Mouse (Mus musculus): ENCODE results near the gene Cacna1d. TPM values are rescaled to one million over a fixed set of nuclear protein-coding genes. Genes with fewer than 3 reads are reported as not detected.

Cacna1d gene
- polyA plus RNA-seq, 1 experiment from 2014 or later, result 3.0 TPM

- Histone ChIP-seq H3K27me3 (ENCODE audit: insufficient read depth, low read length) (no peaks in the 10 kb centered on the region), H3K27ac (no peak overlapping the region), H3K4me2 (ENCODE audit: low read length) (peak overlapping the region; percentile 93), H3K36me3 (ENCODE audit: insufficient read depth, low read length) (no peaks in the 10 kb centered on the region), H3K9me3 (replicated peaks; ENCODE audit: low read length) (no peaks in the 10 kb centered on the region), H3K9ac (ENCODE audit: low read depth, low read length) (peak overlapping the region; percentile 84), H3K4me3 (replicated peaks; ENCODE audit: low read depth, low read length) (peak overlapping the region; percentile 40), H3K4me1 (replicated peaks; ENCODE audit: insufficient read depth, low read length) (peaks cover 5% of the 10 kb centered on the region; the same call in 1 of the 2 replicates)
- ATAC-seq (replicated peaks; ENCODE audit: low FRiP score, low read depth) (no peak), DNase-seq (ENCODE audit: low spot score) (no peak)
- TF ChIP-seq CTCF (IDR thresholded peaks at IDR 0.05; ENCODE audit: low read depth), result no peak
- 1% methylated on average over 10 of the region's 10 CpGs for WGBS
Observed at GRCm38 (mm10) chr14:30352951-30353270, 138.3 kb downstream of the Cacna1d start.

- Histone ChIP-seq H3K27me3 (ENCODE audit: insufficient read depth, low read length) (no peaks in the 10 kb centered on the region), H3K9me3 (replicated peaks; ENCODE audit: low read length) (no peaks in the 10 kb centered on the region), H3K9ac (ENCODE audit: low read depth, low read length) (peak overlapping the region; percentile 43), H3K36me3 (ENCODE audit: insufficient read depth, low read length) (no peaks in the 10 kb centered on the region), H3K27ac (0 out of 2 replicates have a peak overlapping the region, but pooled peaks have one; percentile 16), H3K4me2 (ENCODE audit: low read length) (peak overlapping the region; percentile 93), H3K4me3 (replicated peaks; ENCODE audit: low read depth, low read length) (peak overlapping the region; percentile 40), H3K4me1 (replicated peaks; ENCODE audit: insufficient read depth, low read length) (peaks cover 5% of the 10 kb centered on the region; the same call in 1 of the 2 replicates)
- ATAC-seq (replicated peaks; ENCODE audit: low FRiP score, low read depth), result 0 out of 2 replicates have a peak, but pooled peaks have one; percentile 34
- no peak for TF ChIP-seq CTCF (IDR thresholded peaks at IDR 0.05; ENCODE audit: low read depth)
- no peak for DNase-seq (ENCODE audit: low spot score)
- WGBS, result 3% methylated on average over 31 of the region's 31 CpGs
Observed at GRCm38 (mm10) chr14:30352061-30352950, 138.9 kb downstream of the Cacna1d start.

- H3K9me3 ChIP-seq (replicated peaks; ENCODE audit: low read length), result no peaks in the 10 kb centered on the region
- no peak overlapping the region for H3K4me2 ChIP-seq (ENCODE audit: low read length)
- no peak for TF ChIP-seq CTCF (IDR thresholded peaks at IDR 0.05; ENCODE audit: low read depth)
- no peak overlapping the region for H3K27ac ChIP-seq
- H3K4me1 ChIP-seq (replicated peaks; ENCODE audit: insufficient read depth, low read length), result peaks cover 5% of the 10 kb centered on the region; the same call in 1 of the 2 replicates
- DNase-seq (ENCODE audit: low spot score) (no peak), ATAC-seq (replicated peaks; ENCODE audit: low FRiP score, low read depth) (no peak)
- H3K36me3 ChIP-seq (ENCODE audit: insufficient read depth, low read length), result no peaks in the 10 kb centered on the region
- no peak overlapping the region for H3K9ac ChIP-seq (ENCODE audit: low read depth, low read length)
- WGBS, result 84% methylated on average over 6 of the region's 6 CpGs
- H3K27me3 ChIP-seq (ENCODE audit: insufficient read depth, low read length), result no peaks in the 10 kb centered on the region
- no peak overlapping the region for H3K4me3 ChIP-seq (replicated peaks; ENCODE audit: low read depth, low read length)
Observed at GRCm38 (mm10) chr14:30350285-30350684, 141.0 kb downstream of the Cacna1d start.

GRCm38 (mm10) chr14:30344948-30345865 is 146.0 kb downstream of the Cacna1d start:
- Histone ChIP-seq H3K4me2 (ENCODE audit: low read length) (no peak overlapping the region), H3K4me1 (replicated peaks; ENCODE audit: insufficient read depth, low read length) (peaks cover 8% of the 10 kb centered on the region), H3K27me3 (ENCODE audit: insufficient read depth, low read length) (no peaks in the 10 kb centered on the region), H3K9ac (ENCODE audit: low read depth, low read length) (no peak overlapping the region), H3K4me3 (replicated peaks; ENCODE audit: low read depth, low read length) (no peak overlapping the region), H3K36me3 (ENCODE audit: insufficient read depth, low read length) (no peaks in the 10 kb centered on the region), H3K27ac (0 out of 2 replicates have a peak overlapping the region, but pooled peaks have one; percentile 19), H3K9me3 (replicated peaks; ENCODE audit: low read length) (no peaks in the 10 kb centered on the region)
- 62% methylated on average over 8 of the region's 8 CpGs for WGBS
- ATAC-seq (replicated peaks; ENCODE audit: low FRiP score, low read depth) (no peak), DNase-seq (ENCODE audit: low spot score) (no peak)
- no peak for TF ChIP-seq CTCF (IDR thresholded peaks at IDR 0.05; ENCODE audit: low read depth)

GRCm38 (mm10) chr14:30343740-30344139 is 147.5 kb downstream of the Cacna1d start:
- Histone ChIP-seq H3K27me3 (ENCODE audit: insufficient read depth, low read length) (no peaks in the 10 kb centered on the region), H3K36me3 (ENCODE audit: insufficient read depth, low read length) (no peaks in the 10 kb centered on the region), H3K9ac (ENCODE audit: low read depth, low read length) (no peak overlapping the region), H3K9me3 (replicated peaks; ENCODE audit: low read length) (no peaks in the 10 kb centered on the region), H3K4me1 (replicated peaks; ENCODE audit: insufficient read depth, low read length) (peaks cover 8% of the 10 kb centered on the region), H3K27ac (no peak overlapping the region), H3K4me3 (replicated peaks; ENCODE audit: low read depth, low read length) (no peak overlapping the region), H3K4me2 (ENCODE audit: low read length) (no peak overlapping the region)
- DNase-seq (ENCODE audit: low spot score) (no peak), ATAC-seq (replicated peaks; ENCODE audit: low FRiP score, low read depth) (no peak)
- 74% methylated on average over 7 of the region's 7 CpGs for WGBS
- no peak for TF ChIP-seq CTCF (IDR thresholded peaks at IDR 0.05; ENCODE audit: low read depth)

Measured in kidney, postnatal 0 days (tissue).